In the genomic region with DNA sequence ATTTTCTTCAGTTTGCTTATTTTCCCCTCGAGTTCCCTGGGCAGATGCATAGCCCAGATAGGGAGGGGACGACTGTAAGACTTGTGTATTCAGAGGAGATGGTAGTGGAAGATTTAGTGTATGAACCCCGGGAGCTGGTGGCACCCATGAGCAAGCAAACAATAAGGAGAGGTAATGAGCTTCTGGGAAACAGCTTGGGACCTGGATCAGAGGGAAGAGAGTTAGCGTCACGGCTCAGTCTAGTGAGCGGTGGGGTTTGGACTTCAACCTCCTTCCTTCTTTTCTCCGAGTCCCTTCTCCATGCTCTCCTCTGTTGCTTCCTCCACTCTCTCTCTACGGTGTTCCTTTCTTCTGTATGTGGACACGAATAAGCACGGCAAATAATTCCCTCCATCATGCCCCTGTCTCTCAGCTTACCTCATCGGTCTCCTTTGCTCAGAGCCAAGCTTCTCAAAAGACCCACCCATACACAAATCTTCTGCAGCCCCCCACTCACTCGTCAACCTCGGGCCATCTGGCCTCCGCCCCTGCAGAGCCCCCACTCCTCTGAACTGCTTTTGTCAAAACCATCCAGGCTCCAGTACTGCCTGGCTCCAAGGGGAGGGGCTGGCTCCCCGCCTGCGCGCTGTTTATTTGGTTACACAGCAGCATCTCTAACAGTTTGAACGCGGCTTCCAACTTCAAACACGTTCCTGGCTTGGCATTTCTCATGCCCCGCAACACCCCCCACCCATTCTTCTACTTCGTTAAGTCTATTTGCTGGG, we compare ENCODE assay signal across 9 mouse cellular contexts. TPM values are rescaled to one million over a fixed set of nuclear protein-coding genes. Genes with fewer than 3 reads are reported as not detected.
A peak's percentile ranks its signal among the peaks of the same experiment; 100 is the strongest.
DNase-seq lines count a peak whose midpoint lies in the region; ATAC-seq and TF ChIP-seq lines count a peak whose summit lies in the region.
"Had no signal": no experiment of that assay in that cellular context is flagged by ENCODE, and none has a peak within 500 bp of the region (broad histone marks: within the 10 kb centered on the region; RNA-seq: fewer than 3 reads in every experiment).

No protein-coding gene starts in this region.

- H3K36me3 ChIP-seq in lung, embryonic 16.5 days (ENCODE audit: control insufficient read depth, insufficient read depth, low read length): no peaks in the 10 kb centered on the region
- no peaks in the 10 kb centered on the region for H3K36me3 ChIP-seq in intestine, embryonic 14.5 days (ENCODE audit: control insufficient read depth, insufficient read depth, low read length)
- H3K36me3 ChIP-seq in midbrain, postnatal 0 days (ENCODE audit: insufficient read depth, low read length): no peaks in the 10 kb centered on the region

- peak overlapping the region; percentile 42 for H3K4me2 ChIP-seq in lung, embryonic 16.5 days (ENCODE audit: low read depth, low read length)
- H3K4me2 ChIP-seq in intestine, embryonic 14.5 days (ENCODE audit: low read length): peak overlapping the region; percentile 54
- H3K4me2 ChIP-seq in midbrain, postnatal 0 days (ENCODE audit: low read depth, low read length, poor library complexity, severe bottlenecking): peak overlapping the region; percentile 75

- no peaks in the 10 kb centered on the region for H3K9me3 ChIP-seq in lung, embryonic 16.5 days (ENCODE audit: control insufficient read depth, low read length)
- no peaks in the 10 kb centered on the region for H3K9me3 ChIP-seq in intestine, embryonic 14.5 days (ENCODE audit: control insufficient read depth, low read length)
- H3K9me3 ChIP-seq in midbrain, postnatal 0 days (ENCODE audit: low read length): no peaks in the 10 kb centered on the region

- H3K9ac ChIP-seq in lung, embryonic 16.5 days (ENCODE audit: low read length): peak overlapping the region; percentile 27
- no peak overlapping the region for H3K9ac ChIP-seq in intestine, embryonic 14.5 days (ENCODE audit: low read length)
- H3K9ac ChIP-seq in midbrain, postnatal 0 days (replicated peaks; ENCODE audit: low read length, poor library complexity, severe bottlenecking): peak overlapping the region; percentile 58
- H3K9ac ChIP-seq: liver, embryonic 14.5 days had no signal

- 8% methylated on average over 22 of the region's 22 CpGs for WGBS in lung, embryonic 16.5 days
- WGBS in intestine, embryonic 14.5 days: 11% methylated on average over 22 of the region's 22 CpGs
- WGBS in midbrain, postnatal 0 days: 10% methylated on average over 22 of the region's 22 CpGs

- peak overlapping the region; percentile 24 for H3K4me3 ChIP-seq in lung, embryonic 16.5 days (ENCODE audit: low read length)
- H3K4me3 ChIP-seq in intestine, embryonic 14.5 days (ENCODE audit: low read depth, low read length): peak overlapping the region; percentile 27
- peak overlapping the region; percentile 35 for H3K4me3 ChIP-seq in midbrain, postnatal 0 days (ENCODE audit: low read depth, low read length)

- H3K4me1 ChIP-seq in lung, embryonic 16.5 days (replicated peaks; ENCODE audit: control insufficient read depth, insufficient read depth, low read length): peaks cover 6% of the 10 kb centered on the region; the same call in 1 of the 2 replicates
- H3K4me1 ChIP-seq in intestine, embryonic 14.5 days (replicated peaks; ENCODE audit: control insufficient read depth, insufficient read depth, low read length): 0 out of 2 replicates have a peak, but pooled peaks cover 5% of the 10 kb centered on the region
- no peaks in the 10 kb centered on the region for H3K4me1 ChIP-seq in midbrain, postnatal 0 days (ENCODE audit: insufficient read depth, low read length)

- H3K27me3 ChIP-seq in lung, embryonic 16.5 days (ENCODE audit: control insufficient read depth, insufficient read depth, low read depth, low read length): peaks cover 2% of the 10 kb centered on the region; the same call in 1 of the 2 replicates
- H3K27me3 ChIP-seq in intestine, embryonic 14.5 days (replicated peaks; ENCODE audit: control insufficient read depth, insufficient read depth, low read length): no peaks in the 10 kb centered on the region
- no peaks in the 10 kb centered on the region for H3K27me3 ChIP-seq in midbrain, postnatal 0 days (ENCODE audit: insufficient read depth, low read length)

- ATAC-seq in lung, embryonic 16.5 days (ENCODE audit: low read depth): peak; percentile 64
- ATAC-seq in intestine, embryonic 14.5 days (replicated peaks; ENCODE audit: low FRiP score, low TSS enrichment, low read depth): no peak
- ATAC-seq in midbrain, postnatal 0 days (ENCODE audit: low FRiP score): peak; percentile 76
- no peak for ATAC-seq in erythroid progenitor cell, adult 5-6 weeks (replicated peaks; ENCODE audit: low FRiP score, poor library complexity, severe bottlenecking)

- H3K27ac ChIP-seq in lung, embryonic 16.5 days (ENCODE audit: low read length): no peak overlapping the region
- H3K27ac ChIP-seq in intestine, embryonic 14.5 days (ENCODE audit: low read depth): no peak overlapping the region
- H3K27ac ChIP-seq in midbrain, postnatal 0 days (ENCODE audit: low read depth, low read length): peak overlapping the region; percentile 48; the same call in 1 of the 2 replicates
- H3K27ac ChIP-seq: liver, embryonic 14.5 days had no signal

- peak; percentile 22 to 37 for DNase-seq in cerebellum, postnatal 36 days
- no peak for DNase-seq in cerebellum, adult 11-12 months
- no peak for DNase-seq in lung, postnatal 25 days (ENCODE audit: low spot score)
- DNase-seq in intestine, embryonic 14.5 days (ENCODE audit: low spot score): no peak
- DNase-seq in midbrain, postnatal 0 days (ENCODE audit: low spot score): peak; percentile 67
- no peak for DNase-seq in ovary, postnatal 36 days (ENCODE audit: low spot score)

- no peak for TF ChIP-seq CTCF in midbrain, postnatal 0 days (IDR thresholded peaks at IDR 0.05)

RNA-seq across cellular contexts. Expression of a gene that starts 14.4 kb away (rescaled TPM):
- polyA plus RNA-seq in lung, embryonic 16.5 days (2015; fragmentation: Nextera tagmentation; extraction: Ambion mirVana): not detected in 2 replicates
- not detected in 2 replicates for polyA plus RNA-seq in intestine, embryonic 14.5 days (2014; fragmentation: Nextera tagmentation; extraction: Ambion mirVana)
- 0.16 TPM in 1 of 2 replicates, not detected in the other for total RNA-seq in midbrain, postnatal 0 days (2014; rRNA removed)
- 0.10 and 0.11 TPM in 2 replicates for polyA plus RNA-seq in midbrain, postnatal 0 days (2015; fragmentation: Nextera tagmentation; extraction: Ambion mirVana)
- not detected in 2 replicates for total RNA-seq in erythroid progenitor cell, adult 5-6 weeks (2015; ENCODE audit: low replicate concordance)
- total RNA-seq in erythroid progenitor cell, adult 5-6 weeks (2017; ENCODE audit: low replicate concordance): not detected in 2 replicates
- polyA plus RNA-seq: liver, embryonic 14.5 days had no signal

RNA-seq across cellular contexts. Expression of a gene that starts 16.0 kb away (rescaled TPM):
- 13.5 and 13.7 TPM in 2 replicates for polyA plus RNA-seq in lung, embryonic 16.5 days (2015; fragmentation: Nextera tagmentation; extraction: Ambion mirVana)
- polyA plus RNA-seq in intestine, embryonic 14.5 days (2014; fragmentation: Nextera tagmentation; extraction: Ambion mirVana): 9.7 and 11.8 TPM in 2 replicates
- total RNA-seq in midbrain, postnatal 0 days (2014; rRNA removed): 1.8 and 3.3 TPM in 2 replicates
- 7.2 and 8.3 TPM in 2 replicates for polyA plus RNA-seq in midbrain, postnatal 0 days (2015; fragmentation: Nextera tagmentation; extraction: Ambion mirVana)
- total RNA-seq in erythroid progenitor cell, adult 5-6 weeks (2015; ENCODE audit: low replicate concordance): 2.2 and 10.5 TPM in 2 replicates
- 1.4 TPM in 1 of 2 replicates, not detected in the other for total RNA-seq in erythroid progenitor cell, adult 5-6 weeks (2017; ENCODE audit: low replicate concordance)

RNA-seq across cellular contexts. Expression of a gene that starts 26.4 kb away (rescaled TPM):
- polyA plus RNA-seq in lung, embryonic 16.5 days (2015; fragmentation: Nextera tagmentation; extraction: Ambion mirVana): 0.21 TPM in 1 of 2 replicates, not detected in the other
- polyA plus RNA-seq in intestine, embryonic 14.5 days (2014; fragmentation: Nextera tagmentation; extraction: Ambion mirVana): 0.24 and 0.28 TPM in 2 replicates
- total RNA-seq in midbrain, postnatal 0 days (2014; rRNA removed): not detected in 2 replicates
- polyA plus RNA-seq in midbrain, postnatal 0 days (2015; fragmentation: Nextera tagmentation; extraction: Ambion mirVana): not detected in 2 replicates
- 4.3 TPM in 1 of 2 replicates, not detected in the other for total RNA-seq in erythroid progenitor cell, adult 5-6 weeks (2015; ENCODE audit: low replicate concordance)
- 0.30 and 2.1 TPM in 2 replicates for total RNA-seq in erythroid progenitor cell, adult 5-6 weeks (2017; ENCODE audit: low replicate concordance)

Comparison
In these comparisons a context has a peak if more than half of its experiments do, and no peak if none do; other contexts are left out.
1. DNase-seq: peak in cerebellum, postnatal 36 days (2 of 2) and midbrain, postnatal 0 days (single experiment); none in cerebellum, adult 11-12 months (single experiment), lung, postnatal 25 days (single experiment), intestine, embryonic 14.5 days (single experiment) and ovary, postnatal 36 days (single experiment).
2. ATAC-seq: peak in lung, embryonic 16.5 days (single experiment) and midbrain, postnatal 0 days (single experiment); none in intestine, embryonic 14.5 days (single experiment) and erythroid progenitor cell, adult 5-6 weeks (single experiment).
3. Peak in every context shown above with its lines, with median percentiles within 50 percentile points of each other: H3K4me2 ChIP-seq and H3K4me3 ChIP-seq.